Mouse (Mus musculus): ENCODE measurements around the gene Astn2. TPM values are rescaled to one million over a fixed set of nuclear protein-coding genes. Genes with fewer than 3 reads are reported as not detected.

The Astn2 gene
- polyA plus RNA-seq, 1 experiment from 2014 or later: 0.12 TPM

- ATAC-seq: no peak
- no peaks in the 10 kb centered on the region for H3K27me3 ChIP-seq (replicated peaks)
- no peaks in the 10 kb centered on the region for H3K9me3 ChIP-seq (replicated peaks)
- WGBS (ENCODE audit: insufficient replicate concordance): 79% methylated on average over 4 of the region's 4 CpGs
- H3K27ac ChIP-seq: no peak overlapping the region
- no peaks in the 10 kb centered on the region for H3K36me3 ChIP-seq
- no peaks in the 10 kb centered on the region for H3K4me1 ChIP-seq
- H3K9ac ChIP-seq: no peak overlapping the region
- H3K4me2 ChIP-seq: no peak overlapping the region
- no peak overlapping the region for H3K4me3 ChIP-seq
Measured at GRCm38 (mm10) chr4:65383070-65383469, 1021.3 kb downstream of the Astn2 start.

- WGBS (ENCODE audit: insufficient replicate concordance): 76% methylated on average over 4 of the region's 4 CpGs
- H3K4me2 ChIP-seq: no peak overlapping the region
- H3K4me3 ChIP-seq: no peak overlapping the region
- no peak overlapping the region for H3K27ac ChIP-seq
- H3K9ac ChIP-seq: no peak overlapping the region
- H3K36me3 ChIP-seq: no peaks in the 10 kb centered on the region
- ATAC-seq: no peak
- H3K27me3 ChIP-seq (replicated peaks): no peaks in the 10 kb centered on the region
- H3K9me3 ChIP-seq (replicated peaks): no peaks in the 10 kb centered on the region
- no peaks in the 10 kb centered on the region for H3K4me1 ChIP-seq
Measured at GRCm38 (mm10) chr4:65379461-65379860, 1025.0 kb downstream of the Astn2 start.

GRCm38 (mm10) chr4:65376571-65376970, 1027.8 kb downstream of the Astn2 start:
- Histone ChIP-seq H3K4me1 (no peaks in the 10 kb centered on the region), H3K9ac (no peak overlapping the region), H3K36me3 (no peaks in the 10 kb centered on the region), H3K4me2 (no peak overlapping the region), H3K27me3 (replicated peaks) (no peaks in the 10 kb centered on the region), H3K4me3 (no peak overlapping the region), H3K9me3 (replicated peaks) (no peaks in the 10 kb centered on the region), H3K27ac (no peak overlapping the region)
- ATAC-seq: no peak
- WGBS (ENCODE audit: insufficient replicate concordance): 69% methylated on average over 2 of the region's 2 CpGs

- 56% methylated on average over 1 of the region's 1 CpGs for WGBS (ENCODE audit: insufficient replicate concordance)
Measured at GRCm38 (mm10) chr4:65373841-65374240, 1030.6 kb downstream of the Astn2 start.

GRCm38 (mm10) chr4:65372731-65373130, 1031.7 kb downstream of the Astn2 start:
- WGBS (ENCODE audit: insufficient replicate concordance): 73% methylated on average over 3 of the region's 3 CpGs
- ATAC-seq: no peak
- Histone ChIP-seq H3K4me2 (no peak overlapping the region), H3K27me3 (replicated peaks) (no peaks in the 10 kb centered on the region), H3K4me1 (no peaks in the 10 kb centered on the region), H3K9me3 (replicated peaks) (no peaks in the 10 kb centered on the region), H3K36me3 (no peaks in the 10 kb centered on the region), H3K27ac (no peak overlapping the region), H3K4me3 (no peak overlapping the region), H3K9ac (no peak overlapping the region)

More at GRCm38 (mm10) chr4:65373841-65374240, 1030.6 kb downstream of the Astn2 start:
- ATAC-seq: no peak
- Histone ChIP-seq H3K27me3 (replicated peaks) (no peaks in the 10 kb centered on the region), H3K4me1 (no peaks in the 10 kb centered on the region), H3K27ac (no peak overlapping the region), H3K36me3 (no peaks in the 10 kb centered on the region), H3K4me2 (no peak overlapping the region), H3K4me3 (no peak overlapping the region), H3K9me3 (replicated peaks) (no peaks in the 10 kb centered on the region), H3K9ac (no peak overlapping the region)

GRCm38 (mm10) chr4:65367135-65367534, 1037.3 kb downstream of the Astn2 start:
- Histone ChIP-seq H3K36me3 (no peaks in the 10 kb centered on the region), H3K9ac (no peak overlapping the region), H3K27ac (no peak overlapping the region), H3K4me1 (no peaks in the 10 kb centered on the region), H3K4me3 (no peak overlapping the region), H3K9me3 (replicated peaks) (no peaks in the 10 kb centered on the region), H3K27me3 (replicated peaks) (no peaks in the 10 kb centered on the region), H3K4me2 (no peak overlapping the region)
- ATAC-seq: no peak

GRCm38 (mm10) chr4:65354580-65354979, 1049.8 kb downstream of the Astn2 start:
- Histone ChIP-seq H3K9me3 (replicated peaks) (no peaks in the 10 kb centered on the region), H3K36me3 (no peaks in the 10 kb centered on the region), H3K27me3 (replicated peaks) (no peaks in the 10 kb centered on the region), H3K4me2 (no peak overlapping the region), H3K9ac (no peak overlapping the region), H3K27ac (no peak overlapping the region), H3K4me1 (no peaks in the 10 kb centered on the region), H3K4me3 (no peak overlapping the region)
- WGBS (ENCODE audit: insufficient replicate concordance): 70% methylated on average over 4 of the region's 4 CpGs
- ATAC-seq: no peak

- Histone ChIP-seq H3K27ac (no peak overlapping the region), H3K4me1 (no peaks in the 10 kb centered on the region), H3K9ac (no peak overlapping the region)
Measured at GRCm38 (mm10) chr4:65350521-65350920, 1053.9 kb downstream of the Astn2 start.

GRCm38 (mm10) chr4:65341766-65342165, 1062.6 kb downstream of the Astn2 start:
- H3K9me3 ChIP-seq (replicated peaks): no peaks in the 10 kb centered on the region
- no peaks in the 10 kb centered on the region for H3K4me1 ChIP-seq
- no peaks in the 10 kb centered on the region for H3K36me3 ChIP-seq
- H3K27me3 ChIP-seq (replicated peaks): no peaks in the 10 kb centered on the region
- WGBS (ENCODE audit: insufficient replicate concordance): 71% methylated on average over 3 of the region's 3 CpGs
- no peak overlapping the region for H3K9ac ChIP-seq
- no peak overlapping the region for H3K27ac ChIP-seq
- ATAC-seq: no peak
- no peak overlapping the region for H3K4me3 ChIP-seq
- H3K4me2 ChIP-seq: no peak overlapping the region

More at GRCm38 (mm10) chr4:65350521-65350920, 1053.9 kb downstream of the Astn2 start:
- no peak for ATAC-seq
- Histone ChIP-seq H3K36me3 (no peaks in the 10 kb centered on the region), H3K9me3 (replicated peaks) (no peaks in the 10 kb centered on the region), H3K4me2 (no peak overlapping the region), H3K27me3 (replicated peaks) (no peaks in the 10 kb centered on the region), H3K4me3 (no peak overlapping the region)
- WGBS (ENCODE audit: insufficient replicate concordance): 70% methylated on average over 7 of the region's 7 CpGs

- Histone ChIP-seq H3K4me3 (no peak overlapping the region), H3K27me3 (replicated peaks) (no peaks in the 10 kb centered on the region), H3K9me3 (replicated peaks) (no peaks in the 10 kb centered on the region), H3K9ac (no peak overlapping the region), H3K36me3 (no peaks in the 10 kb centered on the region), H3K27ac (no peak overlapping the region), H3K4me1 (no peaks in the 10 kb centered on the region), H3K4me2 (no peak overlapping the region)
- ATAC-seq: no peak
- WGBS (ENCODE audit: insufficient replicate concordance): 41% methylated on average over 1 of the region's 1 CpGs
Measured at GRCm38 (mm10) chr4:65333718-65334117, 1070.7 kb downstream of the Astn2 start.

Data from liver, embryonic 12.5 days (tissue).